Comparison of ENCODE assay signal across 8 mouse cellular contexts in genomic region chr3:94838631-94839030, GRCm38 (mm10). TPM values are rescaled to one million over a fixed set of nuclear protein-coding genes. Genes with fewer than 3 reads are reported as not detected.
DNase-seq lines count a peak whose midpoint lies in the region; ATAC-seq and TF ChIP-seq lines count a peak whose summit lies in the region.

No protein-coding gene starts in this region.

- WGBS in midbrain, embryonic 11.5 days: 27% methylated on average over 9 of the region's 9 CpGs

- H3K27me3 ChIP-seq in Patski: no peaks in the 10 kb centered on the region
- no peaks in the 10 kb centered on the region for H3K27me3 ChIP-seq in midbrain, embryonic 11.5 days (ENCODE audit: control insufficient read depth, insufficient read depth, low read length)

- in situ Hi-C loops in Patski (cut with MboI; ENCODE audit: low pct_unique_long_range_greater_than_20kb): no loop called here

- no peaks in the 10 kb centered on the region for H3K9me3 ChIP-seq in midbrain, embryonic 11.5 days (ENCODE audit: control insufficient read depth, low read length)

- no peaks in the 10 kb centered on the region for H3K36me3 ChIP-seq in midbrain, embryonic 11.5 days (ENCODE audit: control insufficient read depth, insufficient read depth, low read length)

- H3K9ac ChIP-seq in midbrain, embryonic 11.5 days (ENCODE audit: low read length): peak overlapping the region; percentile 95

- peak overlapping the region; percentile 78 for H3K4me3 ChIP-seq in midbrain, embryonic 11.5 days (ENCODE audit: low read depth, low read length)

- POLR2A ChIA-PET in Patski (lab: Charles Lee): interaction anchor here (1.0 to 1.7 kb wide), 2 partner anchors 10 to 27 kb away, joined by 3 to 5 read pairs; no protein-coding TSS in a partner anchor

- peak overlapping the region; percentile 99 for H3K27ac ChIP-seq in midbrain, embryonic 11.5 days (ENCODE audit: low read depth, low read length)

- intact Hi-C loops in gastrocnemius, postnatal 14 days (cut with DNase I; ENCODE audit: low total_unique reads): no loop called here

- CTCF ChIA-PET in Patski (lab: Charles Lee): interaction anchor here (1.3 kb wide), 1 partner anchor 13 kb away, joined by 3 read pairs; no protein-coding TSS in a partner anchor

- TF ChIP-seq CTCF in Patski (IDR thresholded peaks at IDR 0.05): peak; percentile 4

- no peak for ATAC-seq in Patski
- no peak for ATAC-seq in midbrain, embryonic 11.5 days (ENCODE audit: low FRiP score)

- peaks cover 9% of the 10 kb centered on the region for H3K4me1 ChIP-seq in midbrain, embryonic 11.5 days (ENCODE audit: control insufficient read depth, insufficient read depth, low read length)

- peak; percentile 10 for DNase-seq in embryo, embryonic 11 days
- DNase-seq in embryo, embryonic 9.5 days (ENCODE audit: extremely low spot score): no peak
- DNase-seq in Patski (ENCODE audit: low read depth, low spot score): no peak
- peak; percentile 47 for DNase-seq in gastrocnemius, postnatal 14 days
- DNase-seq in kidney, postnatal 10 days: peak; percentile 48
- DNase-seq in midbrain, embryonic 11.5 days (ENCODE audit: low spot score, missing footprints): no peak
- no peak for DNase-seq in B cell, adult 2 months
- no peak for DNase-seq in thymus, postnatal 14 days

- peak overlapping the region; percentile 70 for H3K4me2 ChIP-seq in midbrain, embryonic 11.5 days

RNA-seq across cellular contexts. Expression of gene Pogz, which starts 1.3 kb away (rescaled TPM):
- polyA plus RNA-seq in Patski (2021): 32.8 TPM
- total RNA-seq in gastrocnemius, postnatal 14 days (2021): 10 to 100 TPM; 13.9 to 18.1 TPM
- polyA plus RNA-seq in midbrain, embryonic 11.5 days (2014; fragmentation: Nextera tagmentation; extraction: Ambion mirVana): 24.1 and 24.2 TPM in 2 replicates

RNA-seq across cellular contexts. Expression of gene Psmb4, which starts 48.1 kb away (rescaled TPM):
- 585 TPM for polyA plus RNA-seq in Patski (2021)
- total RNA-seq in gastrocnemius, postnatal 14 days (2021): 100 to 1,000 TPM; 202 to 211 TPM
- polyA plus RNA-seq in midbrain, embryonic 11.5 days (2014; fragmentation: Nextera tagmentation; extraction: Ambion mirVana): 339 and 371 TPM in 2 replicates

RNA-seq across cellular contexts. Expression of gene Cgn, which starts 52.3 kb away (rescaled TPM):
- 6.8 TPM for polyA plus RNA-seq in Patski (2021)
- total RNA-seq in gastrocnemius, postnatal 14 days (2021): under 1 TPM; 0.11 to 0.16 TPM
- polyA plus RNA-seq in midbrain, embryonic 11.5 days (2014; fragmentation: Nextera tagmentation; extraction: Ambion mirVana): 2.3 and 2.9 TPM in 2 replicates

Comparison
In these comparisons a context has a peak if more than half of its experiments do, and no peak if none do; other contexts are left out.
1. DNase-seq: peak in embryo, embryonic 11 days (single experiment), gastrocnemius, postnatal 14 days (single experiment) and kidney, postnatal 10 days (single experiment); none in embryo, embryonic 9.5 days (single experiment), Patski (single experiment), midbrain, embryonic 11.5 days (single experiment), B cell, adult 2 months (0 of 2) and thymus, postnatal 14 days (single experiment).